Mouse (Mus musculus): ENCODE data around the gene Gm2115.

GRCm38 (mm10) chr7:84518533-84519198 lies 10.1 kb upstream of the Gm2115 start:
- TF ChIP-seq CTCF (IDR thresholded peaks at IDR 0.05; ENCODE audit: extremely low read depth, insufficient read length, insufficient replicate concordance, low read depth, low read length), result no peak
- no peak for TF ChIP-seq POLR2A (IDR thresholded peaks at IDR 0.05; ENCODE audit: low read depth, low read length)

All from small intestine, adult 2 months (tissue).